Mouse (Mus musculus) adrenal gland, postnatal 14 days (tissue): Measurements from ENCODE around the gene Sec23b. TPM values are rescaled to one million over a fixed set of nuclear protein-coding genes. Genes with fewer than 3 reads are reported as not detected.

ENCODE experiments used
- DNase-seq: peaks from one replicate; pipeline ENCODE4 v3.0.0; 2021; ENCODE audit warnings: mixed read lengths
- microRNA-seq, 2 experiments: library from miRNA; unstranded; fragments of <30 nt; microRNA quantifications; one replicate each; pipeline ENCODE4 v1.2.0; 2021
- total RNA-seq: library from RNA; stranded (reverse); gene quantifications from 2 replicates; pipeline ENCODE4 v1.2.3, GENCODE M21; 2021

The Sec23b gene
- total RNA-seq, 1 experiment from 2014 or later = 58.8 TPM

GRCm38 (mm10) chr2:144599831-144600687 lies 44.0 kb downstream of the Sec23b start, which contains the start of gene Dtd1:
Gene Dtd1 (plus strand): TSS chr2:144599897.
- peak; percentile 93 for DNase-seq

- no peak for DNase-seq
Measured at GRCm38 (mm10) chr2:144601576-144601975, 45.5 kb downstream of the Sec23b start.

- no peak for DNase-seq
Measured at GRCm38 (mm10) chr2:144613956-144614355, 57.9 kb downstream of the Sec23b start.

- DNase-seq = no peak
Measured at GRCm38 (mm10) chr2:144617074-144617874, 61.2 kb downstream of the Sec23b start.

- DNase-seq = no peak
Measured at GRCm38 (mm10) chr2:144621491-144621890, 65.5 kb downstream of the Sec23b start.

GRCm38 (mm10) chr2:144633551-144633950 lies 77.5 kb downstream of the Sec23b start:
- DNase-seq = no peak

GRCm38 (mm10) chr2:144634231-144634630 lies 78.2 kb downstream of the Sec23b start:
- DNase-seq = peak; percentile 12

- no peak for DNase-seq
Measured at GRCm38 (mm10) chr2:144634729-144635128, 78.7 kb downstream of the Sec23b start.

GRCm38 (mm10) chr2:144635644-144636320 lies 79.8 kb downstream of the Sec23b start:
- DNase-seq = peak; percentile 75

GRCm38 (mm10) chr2:144637204-144637603 lies 81.2 kb downstream of the Sec23b start:
- no peak for DNase-seq

- no peak for DNase-seq
Measured at GRCm38 (mm10) chr2:144637671-144638395, 81.8 kb downstream of the Sec23b start.

GRCm38 (mm10) chr2:144638719-144639118 lies 82.7 kb downstream of the Sec23b start:
- peak; percentile 76 for DNase-seq

- DNase-seq = no peak
Measured at GRCm38 (mm10) chr2:144640101-144640500, 84.1 kb downstream of the Sec23b start.

Small RNA genes lying within 50 kb of the gene (microRNA-seq; reads per million reads assigned to microRNA genes)
- gene Gm24823 = 0 reads per million in 2 experiments

Other genes starting within 250 kb of the Sec23b start
- gene Ovol2, start 224.1 kb upstream of the Sec23b start, total RNA-seq = not detected in 2 replicates
- gene Kat14, start 187.2 kb upstream of the Sec23b start, total RNA-seq = 25.3 and 28.0 TPM in 2 replicates
- gene Pet117, start 187.2 kb upstream of the Sec23b start, total RNA-seq = 8.0 and 10.4 TPM in 2 replicates
- gene Dzank1, start 28.8 kb upstream of the Sec23b start, total RNA-seq = 1.7 and 3.9 TPM in 2 replicates
- 18.0 and 21.0 TPM in 2 replicates for gene Polr3f, start 28.5 kb upstream of the Sec23b start, total RNA-seq
- 27.4 and 28.1 TPM in 2 replicates for gene Rbbp9, start 5.4 kb upstream of the Sec23b start, total RNA-seq
- gene Smim26, start 37.8 kb downstream of the Sec23b start, total RNA-seq = 48.2 and 50.9 TPM in 2 replicates
- gene Dtd1, start 43.7 kb downstream of the Sec23b start, total RNA-seq = 19.6 and 20.6 TPM in 2 replicates